Mouse (Mus musculus): Measurements from ENCODE around the gene 4930467E23Rik. TPM values are rescaled to one million over a fixed set of nuclear protein-coding genes. Genes with fewer than 3 reads are reported as not detected.
"Not testable (repeated sequence)": the region's sequence is repeated elsewhere in the genome, so short reads cannot be mapped to it uniquely, and the experiment has no call there.

Gene 4930467E23Rik
- total RNA-seq (2014; rRNA removed; ENCODE audit: low replicate concordance) (not detected in 2 replicates), polyA plus RNA-seq (2015; fragmentation: Nextera tagmentation; extraction: Ambion mirVana) (not detected in 2 replicates)

- not testable (repeated sequence) for H3K27me3 ChIP-seq (ENCODE audit: control insufficient read depth, insufficient read depth, low read length); H3K4me3 ChIP-seq (ENCODE audit: low read depth, low read length); H3K4me1 ChIP-seq (ENCODE audit: control insufficient read depth, insufficient read depth); H3K9ac ChIP-seq (replicated peaks; ENCODE audit: low read depth, low read length); H3K36me3 ChIP-seq (replicated peaks; ENCODE audit: control insufficient read depth, insufficient read depth, low read length); H3K27ac ChIP-seq (ENCODE audit: low read depth); H3K9me3 ChIP-seq (replicated peaks; ENCODE audit: control insufficient read depth, low read length); ATAC-seq (ENCODE audit: insufficient read depth, low read depth); H3K4me2 ChIP-seq (ENCODE audit: low read depth, low read length); DNase-seq (ENCODE audit: low spot score)
- WGBS, result no CpG with 5 or more reads among the region's 2 CpGs
Measured at GRCm38 (mm10) chr8:19729276-19729675, at the start of gene 4930467E23Rik. TSS of gene 4930467E23Rik (plus strand) at chr8:19729576.

GRCm38 (mm10) chr8:19682311-19682710 is 47.1 kb upstream of the 4930467E23Rik start:
- H3K9ac ChIP-seq (replicated peaks; ENCODE audit: low read depth, low read length); DNase-seq (ENCODE audit: low spot score); H3K4me3 ChIP-seq (ENCODE audit: low read depth, low read length); H3K4me2 ChIP-seq (ENCODE audit: low read depth, low read length); H3K36me3 ChIP-seq (replicated peaks; ENCODE audit: control insufficient read depth, insufficient read depth, low read length); H3K9me3 ChIP-seq (replicated peaks; ENCODE audit: control insufficient read depth, low read length); H3K4me1 ChIP-seq (ENCODE audit: control insufficient read depth, insufficient read depth); ATAC-seq (ENCODE audit: insufficient read depth, low read depth); H3K27me3 ChIP-seq (ENCODE audit: control insufficient read depth, insufficient read depth, low read length); H3K27ac ChIP-seq (ENCODE audit: low read depth): not testable (repeated sequence)
- WGBS, result 38% methylated on average over 1 of the region's 3 CpGs

- WGBS, result 68% methylated on average over 3 of the region's 3 CpGs
- not testable (repeated sequence) for H3K4me2 ChIP-seq (ENCODE audit: low read depth, low read length); ATAC-seq (ENCODE audit: insufficient read depth, low read depth); H3K4me1 ChIP-seq (ENCODE audit: control insufficient read depth, insufficient read depth); H3K9ac ChIP-seq (replicated peaks; ENCODE audit: low read depth, low read length); H3K9me3 ChIP-seq (replicated peaks; ENCODE audit: control insufficient read depth, low read length); H3K27me3 ChIP-seq (ENCODE audit: control insufficient read depth, insufficient read depth, low read length); DNase-seq (ENCODE audit: low spot score); H3K36me3 ChIP-seq (replicated peaks; ENCODE audit: control insufficient read depth, insufficient read depth, low read length); H3K27ac ChIP-seq (ENCODE audit: low read depth); H3K4me3 ChIP-seq (ENCODE audit: low read depth, low read length)
Measured at GRCm38 (mm10) chr8:19685476-19685875, 43.9 kb upstream of the 4930467E23Rik start.

DNA sequence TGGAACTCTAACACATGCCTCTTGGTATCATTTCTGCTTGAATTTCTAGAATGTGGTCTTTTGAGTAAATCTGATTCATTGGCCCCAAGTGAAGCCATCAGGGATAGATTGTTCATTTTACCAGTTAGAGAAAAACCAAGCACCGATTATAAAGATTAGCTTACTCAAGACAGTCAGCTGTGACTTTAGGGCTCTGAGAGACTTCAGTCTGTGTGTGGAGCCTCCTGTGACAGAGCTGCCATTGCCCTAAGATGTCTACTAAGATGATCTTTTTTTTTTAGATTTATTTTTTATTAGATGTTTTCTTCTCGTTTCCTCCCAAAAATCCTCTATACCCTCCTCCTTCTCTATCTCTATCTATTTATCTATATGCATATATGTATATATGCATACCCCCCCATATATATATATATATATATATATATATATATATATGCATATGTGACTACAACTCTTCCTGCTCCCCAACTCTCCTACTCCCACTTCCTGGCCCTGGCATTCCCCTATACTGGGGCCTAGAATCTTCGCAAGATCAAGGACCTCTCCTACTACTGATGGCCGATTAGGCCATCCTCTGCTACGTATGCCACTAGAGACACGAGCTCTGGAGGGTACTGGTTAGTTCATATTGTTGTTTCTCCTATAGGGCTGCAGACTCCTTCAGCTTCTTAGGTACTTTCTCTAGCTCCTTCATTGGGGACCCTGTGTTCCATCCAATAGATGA is 40.4 kb upstream of the 4930467E23Rik start:
- not testable (repeated sequence) for H3K4me1 ChIP-seq (ENCODE audit: control insufficient read depth, insufficient read depth); DNase-seq (ENCODE audit: low spot score); H3K36me3 ChIP-seq (replicated peaks; ENCODE audit: control insufficient read depth, insufficient read depth, low read length); ATAC-seq (ENCODE audit: insufficient read depth, low read depth); H3K4me3 ChIP-seq (ENCODE audit: low read depth, low read length); H3K27me3 ChIP-seq (ENCODE audit: control insufficient read depth, insufficient read depth, low read length); H3K9me3 ChIP-seq (replicated peaks; ENCODE audit: control insufficient read depth, low read length); H3K9ac ChIP-seq (replicated peaks; ENCODE audit: low read depth, low read length); H3K4me2 ChIP-seq (ENCODE audit: low read depth, low read length); H3K27ac ChIP-seq (ENCODE audit: low read depth)
- WGBS, result 74% methylated on average over 6 of the region's 6 CpGs

DNA sequence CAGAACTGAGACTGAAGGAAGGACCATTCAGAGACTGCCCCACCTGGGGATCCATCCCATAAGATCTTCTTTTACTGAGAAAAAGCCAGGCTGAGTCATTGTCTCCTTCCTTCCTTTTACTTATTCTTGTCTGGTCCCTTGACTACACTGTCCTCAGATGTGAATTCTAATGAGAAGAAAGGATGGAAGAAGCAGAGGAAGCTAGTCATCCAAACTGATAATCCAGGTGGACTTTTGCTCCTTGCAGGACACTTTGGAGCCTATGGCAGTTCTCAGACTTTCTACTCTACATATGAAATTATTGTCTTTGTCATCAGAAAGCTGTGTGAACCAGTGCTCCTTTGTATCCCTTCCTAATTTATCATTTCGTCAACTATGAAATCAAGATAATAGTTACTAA is 39.6 kb upstream of the 4930467E23Rik start:
- not testable (repeated sequence) for H3K9me3 ChIP-seq (replicated peaks; ENCODE audit: control insufficient read depth, low read length); H3K36me3 ChIP-seq (replicated peaks; ENCODE audit: control insufficient read depth, insufficient read depth, low read length); H3K9ac ChIP-seq (replicated peaks; ENCODE audit: low read depth, low read length); H3K4me2 ChIP-seq (ENCODE audit: low read depth, low read length); H3K27me3 ChIP-seq (ENCODE audit: control insufficient read depth, insufficient read depth, low read length); H3K4me1 ChIP-seq (ENCODE audit: control insufficient read depth, insufficient read depth); ATAC-seq (ENCODE audit: insufficient read depth, low read depth); H3K4me3 ChIP-seq (ENCODE audit: low read depth, low read length); DNase-seq (ENCODE audit: low spot score); H3K27ac ChIP-seq (ENCODE audit: low read depth)
- 57% methylated on average over 1 of the region's 1 CpGs for WGBS

- ATAC-seq (ENCODE audit: insufficient read depth, low read depth); H3K9ac ChIP-seq (replicated peaks; ENCODE audit: low read depth, low read length): not testable (repeated sequence)
- 76% methylated on average over 6 of the region's 6 CpGs for WGBS
Measured at GRCm38 (mm10) chr8:19691421-19691820, 38.0 kb upstream of the 4930467E23Rik start.

DNA sequence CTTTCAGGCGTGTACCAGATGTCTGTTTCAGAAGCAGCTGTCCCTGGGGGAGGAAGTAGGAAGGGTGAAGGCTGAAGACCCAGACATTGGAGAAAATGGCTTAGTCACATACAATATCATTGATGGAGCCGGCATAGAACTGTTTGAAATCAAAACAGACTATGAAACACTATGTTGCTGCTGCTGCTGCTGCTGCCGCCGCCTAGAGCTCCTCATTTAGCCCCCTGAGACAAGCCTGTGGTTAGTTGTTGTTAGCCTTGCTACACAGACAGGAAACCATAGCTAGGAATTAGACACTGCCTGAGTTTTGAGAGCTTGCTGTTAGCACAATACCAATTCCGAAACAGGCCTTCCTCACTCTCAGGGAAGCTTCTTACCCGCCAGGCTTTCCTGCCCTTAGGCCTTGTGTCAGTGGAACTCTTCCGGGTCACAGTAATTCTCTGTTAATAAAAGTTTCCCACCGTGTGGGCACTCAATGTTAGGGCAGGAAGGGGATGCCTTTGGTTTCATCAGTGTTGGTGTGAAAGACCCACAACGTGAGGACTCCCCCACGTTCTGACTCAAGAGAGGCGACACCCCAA is 31.8 kb upstream of the 4930467E23Rik start:
- not testable (repeated sequence) for H3K9ac ChIP-seq (replicated peaks; ENCODE audit: low read depth, low read length); DNase-seq (ENCODE audit: low spot score)
- WGBS, result 73% methylated on average over 11 of the region's 11 CpGs

More at GRCm38 (mm10) chr8:19691421-19691820, 38.0 kb upstream of the 4930467E23Rik start:
- DNase-seq (ENCODE audit: low spot score); H3K9me3 ChIP-seq (replicated peaks; ENCODE audit: control insufficient read depth, low read length); H3K4me3 ChIP-seq (ENCODE audit: low read depth, low read length); H3K4me2 ChIP-seq (ENCODE audit: low read depth, low read length); H3K27me3 ChIP-seq (ENCODE audit: control insufficient read depth, insufficient read depth, low read length); H3K36me3 ChIP-seq (replicated peaks; ENCODE audit: control insufficient read depth, insufficient read depth, low read length); H3K4me1 ChIP-seq (ENCODE audit: control insufficient read depth, insufficient read depth); H3K27ac ChIP-seq (ENCODE audit: low read depth): not testable (repeated sequence)

GRCm38 (mm10) chr8:19698123-19698522 is 31.3 kb upstream of the 4930467E23Rik start:
- ATAC-seq (ENCODE audit: insufficient read depth, low read depth); H3K36me3 ChIP-seq (replicated peaks; ENCODE audit: control insufficient read depth, insufficient read depth, low read length); H3K9ac ChIP-seq (replicated peaks; ENCODE audit: low read depth, low read length); H3K4me2 ChIP-seq (ENCODE audit: low read depth, low read length); H3K4me3 ChIP-seq (ENCODE audit: low read depth, low read length); H3K27me3 ChIP-seq (ENCODE audit: control insufficient read depth, insufficient read depth, low read length); H3K27ac ChIP-seq (ENCODE audit: low read depth); H3K9me3 ChIP-seq (replicated peaks; ENCODE audit: control insufficient read depth, low read length); H3K4me1 ChIP-seq (ENCODE audit: control insufficient read depth, insufficient read depth); DNase-seq (ENCODE audit: low spot score): not testable (repeated sequence)
- 63% methylated on average over 6 of the region's 6 CpGs for WGBS

More for the DNA sequence above, 31.8 kb upstream of the 4930467E23Rik start:
- not testable (repeated sequence) for H3K9me3 ChIP-seq (replicated peaks; ENCODE audit: control insufficient read depth, low read length); H3K4me3 ChIP-seq (ENCODE audit: low read depth, low read length); H3K4me1 ChIP-seq (ENCODE audit: control insufficient read depth, insufficient read depth); H3K4me2 ChIP-seq (ENCODE audit: low read depth, low read length); ATAC-seq (ENCODE audit: insufficient read depth, low read depth); H3K27ac ChIP-seq (ENCODE audit: low read depth); H3K27me3 ChIP-seq (ENCODE audit: control insufficient read depth, insufficient read depth, low read length); H3K36me3 ChIP-seq (replicated peaks; ENCODE audit: control insufficient read depth, insufficient read depth, low read length)
